Mouse (Mus musculus): ENCODE data around the gene Stard10. TPM values are rescaled to one million over a fixed set of nuclear protein-coding genes. Genes with fewer than 3 reads are reported as not detected.

Stard10 gene
- polyA plus RNA-seq, 1 experiment from 2014 or later = 35.4 TPM

GRCm38 (mm10) chr7:101315699-101316098 is 1.2 kb upstream of the Stard10 start:
- Histone ChIP-seq H3K36me3 (ENCODE audit: insufficient read depth) (no peaks in the 10 kb centered on the region), H3K27me3 (ENCODE audit: insufficient read depth, low read length) (0 out of 2 replicates have a peak, but pooled peaks cover 3% of the 10 kb centered on the region), H3K9me3 (ENCODE audit: low read depth, low read length) (no peaks in the 10 kb centered on the region), H3K9ac (no peak overlapping the region), H3K4me2 (no peak overlapping the region), H3K4me1 (ENCODE audit: insufficient read depth) (0 out of 2 replicates have a peak, but pooled peaks cover 6% of the 10 kb centered on the region), H3K4me3 (ENCODE audit: low read depth, low read length) (no peak overlapping the region), H3K27ac (ENCODE audit: low read depth) (no peak overlapping the region)
- DNase-seq (no peak), ATAC-seq (ENCODE audit: insufficient read depth) (no peak)
- TF ChIP-seq CTCF (IDR thresholded peaks at IDR 0.05; ENCODE audit: low read depth) = no peak

- H3K4me2 ChIP-seq = no peak overlapping the region
Observed at GRCm38 (mm10) chr7:101316591-101317001, 290 bp upstream of the Stard10 start.

DNA sequence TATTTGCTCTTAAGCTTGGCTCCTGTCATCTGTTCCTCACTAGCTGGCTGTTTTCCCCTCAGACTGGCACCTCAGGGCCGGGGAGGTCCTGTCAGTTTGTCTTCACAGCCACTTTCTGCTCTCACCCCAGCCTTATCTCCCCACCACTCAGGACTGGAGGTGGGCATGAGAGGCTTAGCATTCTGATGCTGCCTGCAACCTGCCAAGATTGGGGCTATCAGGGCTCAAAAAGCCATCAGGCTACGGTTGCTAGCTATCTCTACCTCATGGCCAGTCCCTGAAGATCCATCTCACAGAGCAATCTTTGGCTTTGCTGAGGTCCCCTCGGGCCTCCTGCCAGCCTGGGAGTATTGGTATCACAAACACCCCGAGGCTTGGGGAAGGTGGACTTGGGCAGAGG is 2.0 kb downstream of the Stard10 start:
- no peak overlapping the region for H3K4me3 ChIP-seq (ENCODE audit: low read depth, low read length)
- H3K9ac ChIP-seq = no peak overlapping the region
- no peak overlapping the region for H3K27ac ChIP-seq (ENCODE audit: low read depth)
- no peak for TF ChIP-seq CTCF (IDR thresholded peaks at IDR 0.05; ENCODE audit: low read depth)
- peaks cover 9% of the 10 kb centered on the region; the same call in 1 of the 2 replicates for H3K27me3 ChIP-seq (ENCODE audit: insufficient read depth, low read length)
- no peaks in the 10 kb centered on the region for H3K36me3 ChIP-seq (ENCODE audit: insufficient read depth)
- DNase-seq (no peak), ATAC-seq (ENCODE audit: insufficient read depth) (no peak)
- 46% methylated on average over 4 of the region's 4 CpGs for WGBS
- no peak overlapping the region for H3K4me2 ChIP-seq
- no peaks in the 10 kb centered on the region for H3K9me3 ChIP-seq (ENCODE audit: low read depth, low read length)
- H3K4me1 ChIP-seq (ENCODE audit: insufficient read depth) = 0 out of 2 replicates have a peak, but pooled peaks cover 6% of the 10 kb centered on the region

More at GRCm38 (mm10) chr7:101316591-101317001, 290 bp upstream of the Stard10 start:
- Histone ChIP-seq H3K27ac (ENCODE audit: low read depth) (no peak overlapping the region), H3K27me3 (ENCODE audit: insufficient read depth, low read length) (0 out of 2 replicates have a peak, but pooled peaks cover 5% of the 10 kb centered on the region), H3K36me3 (ENCODE audit: insufficient read depth) (no peaks in the 10 kb centered on the region), H3K4me3 (ENCODE audit: low read depth, low read length) (no peak overlapping the region), H3K4me1 (ENCODE audit: insufficient read depth) (0 out of 2 replicates have a peak, but pooled peaks cover 6% of the 10 kb centered on the region), H3K9ac (no peak overlapping the region), H3K9me3 (ENCODE audit: low read depth, low read length) (no peaks in the 10 kb centered on the region)
- TF ChIP-seq CTCF (IDR thresholded peaks at IDR 0.05; ENCODE audit: low read depth) = no peak
- WGBS = 34% methylated on average over 6 of the region's 6 CpGs
- DNase-seq = peak; percentile 31
- ATAC-seq (ENCODE audit: insufficient read depth) = no peak

- TF ChIP-seq CTCF (IDR thresholded peaks at IDR 0.05; ENCODE audit: low read depth) = no peak
- H3K4me3 ChIP-seq (ENCODE audit: low read depth, low read length) = no peak overlapping the region
- DNase-seq (no peak), ATAC-seq (ENCODE audit: insufficient read depth) (no peak)
- no peaks in the 10 kb centered on the region for H3K36me3 ChIP-seq (ENCODE audit: insufficient read depth)
- no peak overlapping the region for H3K9ac ChIP-seq
- 0 out of 2 replicates have a peak, but pooled peaks cover 6% of the 10 kb centered on the region for H3K4me1 ChIP-seq (ENCODE audit: insufficient read depth)
- H3K9me3 ChIP-seq (ENCODE audit: low read depth, low read length) = no peaks in the 10 kb centered on the region
- 0 out of 2 replicates have a peak overlapping the region, but pooled peaks have one; percentile 42 for H3K27ac ChIP-seq (ENCODE audit: low read depth)
- H3K27me3 ChIP-seq (ENCODE audit: insufficient read depth, low read length) = peaks cover 9% of the 10 kb centered on the region; the same call in 1 of the 2 replicates
- H3K4me2 ChIP-seq = no peak overlapping the region
- WGBS = 81% methylated on average over 1 of the region's 1 CpGs
Observed at GRCm38 (mm10) chr7:101319796-101320195, 2.9 kb downstream of the Stard10 start.

DNA sequence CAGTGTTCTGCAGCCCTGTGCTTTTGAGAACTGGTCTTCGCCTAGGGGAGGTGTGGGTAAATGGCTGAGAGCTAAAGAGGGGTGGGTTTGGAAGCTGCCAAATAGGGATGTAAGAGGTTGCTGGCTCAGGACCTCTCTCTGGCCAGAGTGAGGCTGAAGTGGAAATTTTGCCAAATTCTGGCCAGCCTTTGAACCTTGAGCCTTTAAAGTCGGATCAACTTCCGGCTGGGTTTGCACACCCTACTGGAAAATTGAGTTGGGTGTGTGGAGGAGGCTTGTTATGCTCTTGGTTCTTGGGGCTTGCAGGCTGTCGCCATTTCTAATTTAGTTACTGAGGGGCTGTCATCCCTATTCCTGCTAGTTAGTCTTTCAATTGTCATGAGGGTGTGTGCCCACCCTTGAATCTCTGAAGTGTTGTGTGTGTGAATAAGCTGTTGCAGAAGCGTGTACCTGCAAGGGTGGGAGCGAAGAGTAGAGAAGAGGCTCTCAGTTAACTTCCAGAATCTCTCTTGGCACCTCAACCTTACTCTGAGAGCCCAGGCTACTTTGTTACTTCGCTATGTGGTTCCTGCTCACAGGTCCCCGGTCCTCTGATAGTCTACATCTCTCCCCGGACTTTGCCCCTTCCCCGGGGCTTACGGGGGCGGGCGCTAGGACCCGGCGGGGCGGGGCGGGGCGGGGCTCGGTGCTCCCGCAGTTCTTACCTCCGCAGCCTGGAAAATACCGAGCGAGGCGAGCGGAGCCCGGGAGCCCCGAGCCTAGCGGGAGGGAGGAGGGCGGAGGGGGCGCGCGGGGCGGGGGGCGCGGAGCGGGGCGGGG is 3.7 kb downstream of the Stard10 start:
- Histone ChIP-seq H3K4me1 (ENCODE audit: insufficient read depth) (0 out of 2 replicates have a peak, but pooled peaks cover 6% of the 10 kb centered on the region), H3K9ac (peak overlapping the region; percentile 75), H3K4me2 (peak overlapping the region; percentile 96), H3K9me3 (ENCODE audit: low read depth, low read length) (no peaks in the 10 kb centered on the region), H3K27me3 (ENCODE audit: insufficient read depth, low read length) (peaks cover 9% of the 10 kb centered on the region; the same call in 1 of the 2 replicates), H3K27ac (ENCODE audit: low read depth) (peak overlapping the region; percentile 85), H3K4me3 (ENCODE audit: low read depth, low read length) (peak overlapping the region; percentile 76), H3K36me3 (ENCODE audit: insufficient read depth) (no peaks in the 10 kb centered on the region)
- WGBS = 5% methylated on average over 25 of the region's 37 CpGs
- DNase-seq = peak; percentile 68
- TF ChIP-seq CTCF (IDR thresholded peaks at IDR 0.05; ENCODE audit: low read depth) = no peak
- ATAC-seq (ENCODE audit: insufficient read depth) = peak; percentile 65

DNA sequence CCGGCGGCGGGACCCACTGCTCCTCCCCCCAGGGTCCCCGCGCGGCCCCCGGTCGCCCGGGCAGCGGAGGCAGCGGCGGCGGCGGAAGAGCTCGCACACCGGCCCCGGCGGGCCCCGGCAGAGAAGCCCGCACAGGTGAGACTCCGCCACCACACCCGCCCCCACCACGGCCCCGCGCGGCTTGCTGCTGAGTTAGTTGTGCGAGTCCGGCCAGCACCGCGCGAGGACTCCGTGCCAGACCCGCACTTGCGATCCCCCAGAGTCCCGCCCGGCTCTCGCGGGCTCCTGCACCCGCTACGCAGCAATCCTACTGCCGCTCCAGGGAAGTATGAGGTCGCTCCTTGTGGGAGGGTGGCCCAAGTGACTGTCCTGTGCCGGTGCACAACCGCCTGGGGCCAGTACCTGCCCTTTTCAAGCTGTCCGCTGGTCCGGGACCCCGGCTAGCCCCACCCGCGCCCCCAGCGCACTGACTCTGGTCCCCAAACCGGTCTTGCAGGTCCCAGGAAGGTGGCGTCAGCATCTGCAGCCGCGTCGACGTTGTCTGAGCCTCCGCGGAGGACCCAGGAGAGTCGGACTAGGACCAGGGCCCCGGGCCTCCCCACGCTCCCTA is 4.4 kb downstream of the Stard10 start:
- H3K27ac ChIP-seq (ENCODE audit: low read depth) = peak overlapping the region; percentile 85
- H3K4me2 ChIP-seq = peak overlapping the region; percentile 96
- no peaks in the 10 kb centered on the region for H3K36me3 ChIP-seq (ENCODE audit: insufficient read depth)
- ATAC-seq (ENCODE audit: insufficient read depth) (peak; percentile 66), DNase-seq (peak; percentile 68)
- H3K27me3 ChIP-seq (ENCODE audit: insufficient read depth, low read length) = peaks cover 9% of the 10 kb centered on the region; the same call in 1 of the 2 replicates
- 0 out of 2 replicates have a peak, but pooled peaks cover 6% of the 10 kb centered on the region for H3K4me1 ChIP-seq (ENCODE audit: insufficient read depth)
- no peaks in the 10 kb centered on the region for H3K9me3 ChIP-seq (ENCODE audit: low read depth, low read length)
- peak overlapping the region; percentile 75 for H3K9ac ChIP-seq
- no peak for TF ChIP-seq CTCF (IDR thresholded peaks at IDR 0.05; ENCODE audit: low read depth)
- 1% methylated on average over 42 of the region's 61 CpGs for WGBS
- H3K4me3 ChIP-seq (ENCODE audit: low read depth, low read length) = peak overlapping the region; percentile 76

Measured in lung, embryonic 14.5 days (tissue).